Mouse (Mus musculus) cerebellum, adult 2 months (tissue): ENCODE results near the gene Prkag2.

ENCODE experiments used
- CTCF ChIP-seq: fragments of 200-500 bp; IDR thresholded peaks from 2 replicates; pipeline ENCODE4 v1.5.1; 2011; ENCODE audit warnings: low read depth, mild to moderate bottlenecking, control low read depth, low read length, moderate library complexity, borderline replicate concordance; ENCODE audit not compliant: insufficient read depth
- POLR2A ChIP-seq: fragments of 200-500 bp; IDR thresholded peaks from 2 replicates; pipeline ENCODE4 v1.6.1; 2011; ENCODE audit warnings: low read length, control low read depth, borderline replicate concordance; ENCODE audit not compliant: insufficient read depth

DNA sequence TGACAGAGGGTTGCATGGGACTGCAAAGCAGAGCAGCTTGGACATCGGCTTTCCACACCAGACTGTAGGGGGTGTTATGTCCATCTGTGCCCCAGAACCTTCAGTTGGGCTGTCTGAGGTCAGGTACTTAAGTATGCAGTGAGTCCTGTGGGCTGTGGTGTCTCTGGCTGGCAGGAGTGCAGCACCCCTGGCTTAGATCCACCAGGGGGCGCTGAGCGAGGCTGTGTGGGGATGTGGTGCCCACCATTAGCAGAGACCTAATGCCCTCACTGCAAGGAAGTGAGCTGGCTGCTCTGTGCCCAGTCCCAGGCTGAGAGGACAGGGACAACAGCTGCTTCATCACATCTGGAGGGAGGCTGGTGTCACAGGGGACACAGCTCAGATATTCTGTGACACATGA is 116.9 kb downstream of the Prkag2 start:
- TF ChIP-seq CTCF (peak; percentile 58; the same call in 1 of the 2 replicates), POLR2A (no peak)
